Mouse (Mus musculus): ENCODE results near the gene Iqub.

Gene Iqub

DNA sequence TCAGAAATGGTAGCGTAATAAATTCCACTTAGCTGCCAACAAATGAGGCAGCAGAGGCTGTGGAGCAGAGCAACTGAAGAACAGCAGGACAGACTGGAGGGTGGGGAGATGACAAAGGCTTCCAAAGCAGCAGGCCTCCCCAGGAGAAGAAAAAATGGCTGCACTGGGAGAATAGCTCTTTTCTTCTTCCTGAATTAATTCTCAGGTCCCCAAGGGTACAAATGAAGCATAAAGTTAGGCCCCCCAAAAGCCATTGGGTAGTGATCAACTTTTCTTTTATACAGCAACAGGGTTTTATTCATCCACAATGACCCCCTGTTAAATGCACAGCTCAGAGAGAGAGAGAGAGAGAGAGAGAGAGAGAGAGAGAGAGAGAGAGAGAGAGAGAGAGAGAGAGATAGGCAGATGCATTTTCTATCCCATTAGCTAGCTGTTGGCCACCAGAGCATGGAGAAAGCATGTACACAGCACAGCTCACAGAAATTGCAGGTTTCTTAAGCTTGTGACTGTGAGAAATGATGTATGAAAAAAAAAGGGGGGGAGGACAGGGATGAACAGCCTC is 44.2 kb downstream of the Iqub start:
- DNase-seq (ENCODE audit: low spot score) = no peak

DNA sequence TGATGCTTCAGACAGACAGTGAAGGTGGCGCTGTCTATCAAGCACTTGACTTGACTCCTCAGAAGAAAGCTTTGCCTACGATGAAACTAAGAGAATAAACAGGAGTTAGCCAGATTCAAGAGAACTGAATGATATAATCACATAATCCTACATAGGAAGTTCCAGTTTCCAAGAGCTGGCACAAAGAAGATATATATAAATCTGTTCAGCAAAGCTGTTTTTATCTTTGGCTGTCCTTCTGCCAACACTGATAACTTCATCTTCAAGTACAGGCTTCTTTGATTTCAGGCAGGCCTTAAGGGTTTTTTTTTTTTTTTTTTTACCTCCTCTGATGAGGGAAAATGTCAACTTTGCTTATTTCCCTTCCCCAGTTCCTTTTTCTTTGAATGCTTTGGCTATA is 44.7 kb downstream of the Iqub start:
- no peak for DNase-seq (ENCODE audit: low spot score)

DNA sequence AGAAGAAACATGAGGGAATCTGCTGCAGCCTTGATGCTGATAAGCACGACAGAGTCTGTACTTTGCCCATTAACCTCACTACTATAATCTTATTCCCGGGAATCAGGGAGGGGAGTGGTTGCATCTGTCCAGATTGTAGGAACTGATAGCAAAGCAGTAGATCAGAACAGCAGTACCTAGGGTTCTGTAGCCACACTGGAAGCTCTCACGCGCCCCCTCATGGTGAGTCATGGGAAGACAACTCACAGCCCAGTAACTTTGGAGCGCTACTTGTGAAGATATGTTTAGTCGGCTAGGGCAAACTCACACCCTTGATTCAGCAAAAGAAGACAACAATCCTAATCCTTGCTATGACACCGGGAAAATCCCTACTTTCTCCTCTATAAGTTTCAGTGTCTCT is 58.8 kb downstream of the Iqub start:
- DNase-seq (ENCODE audit: low spot score) = peak; percentile 15

DNA sequence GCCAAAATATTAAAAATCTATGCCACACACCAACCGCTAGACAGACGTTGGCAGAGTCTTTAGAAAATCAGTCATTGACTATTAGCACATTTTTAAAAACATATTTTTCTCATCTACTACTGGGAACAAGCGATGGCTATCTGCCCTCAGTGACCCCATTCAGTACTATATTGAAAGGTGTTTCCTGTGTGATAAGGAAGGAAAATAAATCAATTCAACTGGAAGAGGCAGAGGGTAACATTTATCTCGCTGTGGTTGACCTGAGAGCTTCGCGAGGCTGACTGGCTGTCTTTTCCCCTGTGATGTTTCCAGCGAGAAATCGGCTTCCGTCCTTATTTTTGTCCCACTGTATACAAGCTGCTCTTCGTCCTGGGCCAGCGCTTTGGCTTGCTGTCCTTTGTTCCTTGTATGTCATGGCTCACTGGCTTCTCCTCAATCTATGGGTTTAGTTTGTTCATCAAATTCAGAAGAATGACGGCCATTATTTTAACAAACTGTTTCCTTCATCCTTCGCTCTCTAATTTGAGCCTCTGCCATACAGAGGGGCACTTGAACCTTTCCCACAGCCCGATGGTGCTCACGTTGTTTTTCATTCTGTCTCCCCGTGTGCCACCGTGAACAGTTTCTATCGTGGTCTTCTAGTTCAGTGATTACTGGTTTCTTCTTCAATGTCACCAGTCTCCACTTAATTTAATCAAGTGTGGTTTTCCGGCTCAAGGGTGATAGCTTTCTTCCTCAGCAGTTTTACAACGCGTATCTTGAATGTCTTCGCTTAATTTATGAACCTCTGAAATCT is 63.6 kb downstream of the Iqub start:
- no peak for DNase-seq (ENCODE audit: low spot score)

DNA sequence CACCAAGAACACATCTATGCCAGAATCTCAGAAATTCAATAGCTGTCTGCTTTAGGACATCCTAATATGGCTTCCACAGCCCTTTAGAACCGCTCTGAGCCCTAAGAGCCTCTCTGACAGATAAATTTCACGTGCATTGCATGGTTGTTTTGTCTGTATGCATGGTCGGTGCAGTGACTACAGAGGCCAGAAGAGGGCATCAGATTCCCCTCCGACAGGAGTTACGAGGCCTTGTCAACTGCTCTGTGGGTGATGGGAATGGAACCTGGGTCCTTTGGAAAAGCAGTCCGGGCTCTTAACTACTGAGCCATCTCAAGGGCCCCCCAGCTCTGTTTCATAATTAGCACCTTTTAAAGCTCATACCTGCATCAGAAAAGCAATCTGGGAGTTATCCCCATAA is 64.6 kb downstream of the Iqub start:
- DNase-seq (ENCODE audit: low spot score) = no peak

DNA sequence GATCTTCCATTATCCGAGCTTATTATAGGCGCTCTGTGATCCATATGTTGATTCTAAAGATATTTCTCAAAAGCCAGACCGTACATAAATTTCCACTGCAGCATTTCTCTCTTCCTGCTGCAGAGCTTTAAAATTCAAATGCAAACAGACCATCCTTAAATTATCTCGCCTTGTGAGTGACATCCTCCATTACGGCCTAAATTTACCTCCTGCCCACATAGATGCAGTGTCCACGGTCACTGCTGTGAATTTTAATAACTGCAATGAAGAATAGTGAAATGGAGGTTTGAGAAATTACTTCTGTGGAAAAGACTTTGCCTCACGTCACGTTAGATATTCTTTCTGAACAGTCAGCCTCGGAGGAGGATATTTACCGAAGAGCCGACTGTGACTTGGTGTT is 98.8 kb downstream of the Iqub start:
- DNase-seq (ENCODE audit: low spot score) = no peak

DNA sequence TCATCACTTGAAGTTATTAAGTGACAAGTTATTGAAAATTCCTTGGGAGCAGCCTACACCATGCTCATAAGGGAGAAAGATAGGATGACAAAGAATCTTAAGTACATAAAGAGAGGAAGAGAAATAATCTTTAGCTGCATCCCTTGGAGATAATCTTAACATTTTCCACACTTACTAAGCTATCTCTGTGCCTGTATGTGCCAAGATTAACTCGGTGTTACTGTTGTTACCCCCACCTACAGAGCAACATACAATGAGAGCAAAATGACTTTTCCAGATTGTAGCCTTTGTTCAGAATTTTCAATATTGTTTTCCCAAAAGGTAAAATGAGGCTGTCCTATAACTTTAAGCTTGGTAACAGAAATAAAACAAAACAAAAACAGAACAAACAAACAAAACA is 99.4 kb downstream of the Iqub start:
- no peak for DNase-seq (ENCODE audit: low spot score)

DNA sequence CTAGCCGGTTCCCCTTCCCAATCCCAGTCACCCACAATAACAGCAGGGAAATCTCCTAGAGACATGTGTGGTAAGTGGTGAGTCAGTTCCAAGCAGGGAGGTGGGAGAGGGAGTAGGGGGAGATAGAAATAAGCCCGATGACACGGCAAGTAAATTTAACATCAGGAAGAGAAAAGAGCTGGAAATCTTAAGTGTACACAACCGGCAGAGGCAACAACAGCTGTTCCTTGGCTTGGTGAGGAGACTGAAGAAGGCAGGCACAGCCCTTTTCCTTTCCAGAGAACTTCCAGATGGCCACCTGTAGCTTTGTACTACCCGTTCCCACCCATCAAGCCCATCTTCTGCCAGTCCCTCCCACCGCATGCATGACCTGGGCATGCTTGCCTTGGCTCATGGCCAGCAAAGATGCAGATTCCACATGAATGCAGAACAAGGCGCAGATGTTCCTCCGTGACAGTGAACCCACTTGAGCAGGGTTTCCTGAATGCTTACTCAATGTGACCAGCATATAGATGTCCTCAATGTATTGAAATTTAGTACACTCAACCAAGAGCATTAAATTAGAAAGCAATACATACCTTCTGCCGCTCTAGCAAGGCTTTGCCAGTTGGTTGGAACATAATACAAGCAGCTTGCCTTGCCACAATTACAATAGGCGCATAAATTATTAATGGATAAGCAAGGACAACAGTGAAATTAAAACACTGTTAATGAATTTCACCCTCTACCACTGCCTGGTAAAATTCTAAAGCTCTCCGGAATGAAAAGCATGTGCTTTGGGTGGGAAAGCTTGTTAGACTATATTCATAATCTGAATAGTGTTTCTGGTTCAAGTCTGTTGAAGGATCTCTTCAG is 106.1 kb downstream of the Iqub start:
- DNase-seq (ENCODE audit: low spot score) = no peak

DNA sequence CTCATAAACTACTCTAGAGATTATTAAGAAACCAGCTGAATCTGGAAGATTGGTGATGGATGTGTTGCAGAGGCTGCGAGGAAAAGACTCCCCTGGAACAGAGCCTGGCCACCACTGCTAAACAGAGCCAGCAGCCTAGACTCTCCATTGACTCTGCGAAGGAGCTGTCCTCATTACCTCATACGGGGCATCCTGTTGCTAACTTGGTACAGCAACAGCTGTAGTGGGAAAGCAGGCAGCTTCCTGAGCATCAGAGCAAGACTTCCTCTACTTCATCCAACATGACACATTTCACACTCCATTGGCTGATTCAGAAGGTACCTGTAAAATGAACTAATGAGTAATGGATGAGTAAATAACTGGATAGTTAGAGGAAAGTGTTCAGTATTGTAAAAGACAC is 107.1 kb downstream of the Iqub start:
- no peak for DNase-seq (ENCODE audit: low spot score)

DNA sequence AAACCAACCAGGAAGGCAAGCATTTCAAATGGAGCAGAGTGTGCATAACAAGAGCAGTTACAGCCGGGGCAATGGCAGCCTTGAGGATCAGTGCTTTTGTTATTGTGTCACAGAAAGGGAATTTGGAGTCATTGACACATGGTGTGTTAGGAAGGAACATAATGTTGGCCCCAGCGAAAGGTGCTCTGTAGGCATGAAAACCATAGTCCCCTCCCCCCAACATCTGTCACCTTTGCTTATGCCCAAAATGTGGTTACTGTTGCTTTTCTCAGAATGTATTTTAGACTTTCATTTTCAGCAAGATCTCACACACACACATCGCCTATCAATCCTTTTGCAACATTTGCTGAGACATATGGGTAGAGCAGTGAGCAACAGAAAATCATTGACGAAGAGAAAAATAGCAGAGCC is 117.6 kb downstream of the Iqub start:
- no peak for DNase-seq (ENCODE audit: low spot score)

All from testis, postnatal 14 days (tissue).